8 mouse cellular contexts compared by ENCODE assay signal in genomic region chr3:64039818-64040784, GRCm38 (mm10). TPM values are rescaled to one million over a fixed set of nuclear protein-coding genes. Genes with fewer than 3 reads are reported as not detected.
A peak's percentile ranks its signal among the peaks of the same experiment; 100 is the strongest.
DNase-seq lines count a peak whose midpoint lies in the region; ATAC-seq lines count a peak whose summit lies in the region.

No protein-coding gene starts in this region.

- H3K4me1 ChIP-seq in hindbrain, embryonic 15.5 days (replicated peaks): 0 out of 2 replicates have a peak, but pooled peaks cover 4% of the 10 kb centered on the region

- peak; percentile 61 for DNase-seq in WW6 (ENCODE audit: low read depth, low spot score)
- DNase-seq in cerebellum, postnatal 36 days: peak; percentile 87 to 91
- peak; percentile 79 for DNase-seq in gastrocnemius, adult 18-20 months (ENCODE audit: low spot score)
- peak; percentile 63 for DNase-seq in left cerebral cortex, adult 11 months (ENCODE audit: low spot score)
- peak; percentile 91 for DNase-seq in lung, postnatal 36 days
- DNase-seq in right cerebral cortex, postnatal 10 days (ENCODE audit: low spot score in 2 of 2): peak; percentile 90 to 92
- DNase-seq in urinary bladder, postnatal 36 days (ENCODE audit: low spot score in 2 of 2): peak; percentile 78 to 82

- H3K27me3 ChIP-seq in hindbrain, embryonic 15.5 days: no peaks in the 10 kb centered on the region

- WGBS in hindbrain, embryonic 15.5 days: 14% methylated on average over 25 of the region's 25 CpGs

- H3K27ac ChIP-seq in hindbrain, embryonic 15.5 days (replicated peaks): no peak overlapping the region

- peak; percentile 92 for ATAC-seq in hindbrain, embryonic 15.5 days (ENCODE audit: low FRiP score, low read depth)

- H3K4me3 ChIP-seq in hindbrain, embryonic 15.5 days: peak overlapping the region; percentile 40

- peak overlapping the region; percentile 81 for H3K4me2 ChIP-seq in hindbrain, embryonic 15.5 days

- H3K36me3 ChIP-seq in hindbrain, embryonic 15.5 days: no peaks in the 10 kb centered on the region

- no peaks in the 10 kb centered on the region for H3K9me3 ChIP-seq in hindbrain, embryonic 15.5 days

- H3K9ac ChIP-seq in hindbrain, embryonic 15.5 days: peak overlapping the region; percentile 43

RNA-seq across cellular contexts. Expression of gene Vmn2r1, which starts 41.2 kb away (rescaled TPM):
- under 1 TPM; 0.16 to 0.24 TPM for total RNA-seq in gastrocnemius, adult 18-20 months (2021)
- polyA plus RNA-seq in hindbrain, embryonic 15.5 days (2015; fragmentation: Nextera tagmentation; extraction: Ambion mirVana): 0.08 and 0.16 TPM in 2 replicates
